Mouse (Mus musculus) embryo, embryonic 11 days (tissue): ENCODE measurements at regions not wholly inside any gene's neighbourhood (a gene's known extent, or its start where the extent isn't known, plus 50 kb on each side); places are given as distances from the start of the nearest gene placed in this dataset.
A peak's percentile ranks its signal among the peaks of the same experiment; 100 is the strongest.

Experiments
- DNase-seq: peaks from one replicate; pipeline ENCODE4 v3.0.0-alpha.2; 2015

- no peak for DNase-seq
Measured at GRCm38 (mm10) chr1:163555185-163555584, 151.7 kb upstream of the Gorab start.

GRCm38 (mm10) chr1:163538776-163539492 is 135.5 kb upstream of the Gorab start:
- no peak for DNase-seq

- DNase-seq: no peak
Measured at GRCm38 (mm10) chr1:163530563-163530962, 127.1 kb upstream of the Gorab start.

GRCm38 (mm10) chr1:163517966-163518365 is 114.5 kb upstream of the Gorab start:
- no peak for DNase-seq

- no peak for DNase-seq
Measured at GRCm38 (mm10) chr1:163512847-163513246, 109.4 kb upstream of the Gorab start.

GRCm38 (mm10) chr1:163512008-163512407 is 108.5 kb upstream of the Gorab start:
- DNase-seq: no peak

- no peak for DNase-seq
Measured at GRCm38 (mm10) chr1:163505035-163505434, 101.6 kb upstream of the Gorab start.

- no peak for DNase-seq
Measured at GRCm38 (mm10) chr1:163502557-163502956, 99.1 kb upstream of the Gorab start.

- DNase-seq: no peak
Measured at GRCm38 (mm10) chr1:163498398-163498958, 95.0 kb upstream of the Gorab start.

GRCm38 (mm10) chr1:163496416-163496815 is 92.9 kb upstream of the Gorab start:
- DNase-seq: no peak

- no peak for DNase-seq
Measured at GRCm38 (mm10) chr1:163488532-163488931, 85.1 kb upstream of the Gorab start.

- no peak for DNase-seq
Measured at GRCm38 (mm10) chr1:163488109-163488508, 84.6 kb upstream of the Gorab start.

- DNase-seq: no peak
Measured at GRCm38 (mm10) chr1:163483098-163483497, 79.6 kb upstream of the Gorab start.

GRCm38 (mm10) chr1:163477478-163478167 is 74.2 kb upstream of the Gorab start:
- DNase-seq: peak; percentile 43

- peak; percentile 50 for DNase-seq
Measured at GRCm38 (mm10) chr1:163461194-163461593, 57.7 kb upstream of the Gorab start.

GRCm38 (mm10) chr1:163456366-163456765 is 52.9 kb upstream of the Gorab start:
- DNase-seq: no peak
